Mouse (Mus musculus) embryonic facial prominence, embryonic 14.5 days (tissue): ENCODE data around the gene Tbc1d1. TPM values are rescaled to one million over a fixed set of nuclear protein-coding genes. Genes with fewer than 3 reads are reported as not detected.

ENCODE experiments used
- ATAC-seq: fragments of 200-750 bp; cut with Nextera tagmentation; 2 replicates; pipeline ENCODE4 v1.8.0; 2017; ENCODE audit warnings: low read depth, moderate number of reproducible peaks, moderate TSS enrichment
- DNase-seq: peaks from one replicate; pipeline ENCODE4 v3.0.0-alpha.2; 2015; ENCODE audit warnings: low spot score
- H3K27ac ChIP-seq: fragments of 300-500 bp; sonication (generic); replicated peaks from 2 replicates; pipeline ENCODE4 v1.5.1; 2014; ENCODE audit warnings: low read depth, mild to moderate bottlenecking, low read length, moderate library complexity
- H3K27me3 ChIP-seq: fragments of 300-500 bp; sonication (generic); replicated peaks from 2 replicates; pipeline ENCODE4 v1.6.1; 2014; ENCODE audit warnings: low read length; ENCODE audit not compliant: control insufficient read depth, insufficient read depth
- H3K36me3 ChIP-seq: fragments of 300-500 bp; sonication (generic); 2 replicates; pipeline ENCODE4 v1.6.1; 2014; ENCODE audit warnings: low read length, mixed read lengths; ENCODE audit not compliant: control insufficient read depth, insufficient read depth
- H3K4me1 ChIP-seq: fragments of 300-500 bp; sonication (generic); 2 replicates; pipeline ENCODE4 v1.6.1; 2014; ENCODE audit warnings: antibody characterized with exemption, low read length; ENCODE audit not compliant: control insufficient read depth, insufficient read depth
- H3K4me2 ChIP-seq: fragments of 300-500 bp; sonication (generic); 2 replicates; pipeline ENCODE4 v1.6.1; 2014; ENCODE audit warnings: low read depth, mild to moderate bottlenecking, low read length, moderate library complexity, mixed read lengths
- H3K4me3 ChIP-seq: fragments of 300-500 bp; sonication (generic); 2 replicates; pipeline ENCODE4 v1.5.1; 2014; ENCODE audit warnings: low read depth, mild to moderate bottlenecking, low read length
- H3K9ac ChIP-seq: fragments of 300-500 bp; sonication (generic); 2 replicates; pipeline ENCODE4 v1.6.1; 2014; ENCODE audit warnings: low read depth, mild to moderate bottlenecking, low read length, moderate library complexity, mixed read lengths
- H3K9me3 ChIP-seq: fragments of 300-500 bp; sonication (generic); 2 replicates; pipeline ENCODE4 v1.6.1; 2016; ENCODE audit warnings: low read length; ENCODE audit not compliant: control insufficient read depth
- WGBS: fragments of 180-500 bp; shearing (Covaris S2); extraction: QIAGEN DNeasy Blood & Tissue Kit; methylation state at CpG from one replicate; pipeline ENCODE4 v1.1.7; 2014; 5-methylcytosine and 5-hydroxymethylcytosine counted together
- polyA plus RNA-seq: library from polyadenylated mRNA; unstranded; fragments of >200 nt; fragmentation: Nextera tagmentation; extraction: Ambion mirVana; gene quantifications from 2 replicates; pipeline ENCODE4 v1.2.1, GENCODE M21; 2014

Tbc1d1 gene
- polyA plus RNA-seq, 1 experiment from 2014 or later, result 19.1 TPM

DNA sequence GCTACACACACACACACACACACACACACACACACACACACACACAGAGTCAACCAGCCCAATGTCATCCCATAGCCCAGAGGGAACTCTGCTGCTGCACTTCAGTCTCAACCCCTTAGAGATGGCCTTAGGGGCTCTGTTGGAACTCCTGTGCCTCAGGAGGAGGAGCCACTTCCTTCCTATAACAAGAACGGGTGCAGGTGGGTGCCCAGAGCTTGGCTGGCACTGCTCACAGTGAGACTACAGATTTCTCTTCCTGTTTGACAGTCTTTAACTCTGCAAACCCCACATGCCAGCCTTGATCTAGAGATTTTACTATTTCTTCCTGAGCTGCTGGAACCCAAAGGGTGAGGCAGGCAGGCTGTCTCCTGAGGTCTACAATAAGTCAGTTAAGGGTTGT, 1.8 kb downstream of the Tbc1d1 start:
- Histone ChIP-seq H3K9me3 (no peaks in the 10 kb centered on the region), H3K27me3 (peaks cover 43% of the 10 kb centered on the region), H3K9ac (no peak overlapping the region), H3K4me2 (no peak overlapping the region), H3K27ac (no peak overlapping the region), H3K36me3 (no peaks in the 10 kb centered on the region), H3K4me1 (no peaks in the 10 kb centered on the region), H3K4me3 (no peak overlapping the region)
- no peak for ATAC-seq
- 54% methylated on average over 1 of the region's 1 CpGs for WGBS
- DNase-seq, result no peak

- ATAC-seq (no peak), DNase-seq (no peak)
- WGBS, result 32% methylated on average over 4 of the region's 4 CpGs
- H3K27me3 ChIP-seq, result peaks cover 43% of the 10 kb centered on the region
- no peak overlapping the region for H3K4me2 ChIP-seq
- no peaks in the 10 kb centered on the region for H3K36me3 ChIP-seq
- no peak overlapping the region for H3K27ac ChIP-seq
- H3K4me3 ChIP-seq, result no peak overlapping the region
- H3K9me3 ChIP-seq, result no peaks in the 10 kb centered on the region
- no peak overlapping the region for H3K9ac ChIP-seq
- H3K4me1 ChIP-seq, result no peaks in the 10 kb centered on the region
These were observed 2.4 kb downstream of the Tbc1d1 start for GRCm38 (mm10) chr5:64158501-64158900.

- no peak for DNase-seq
- Histone ChIP-seq H3K4me3 (peak overlapping the region; percentile 64), H3K27me3 (peaks cover 43% of the 10 kb centered on the region), H3K4me1 (no peaks in the 10 kb centered on the region), H3K36me3 (no peaks in the 10 kb centered on the region), H3K4me2 (peak overlapping the region; percentile 100), H3K9ac (peak overlapping the region; percentile 53), H3K27ac (no peak overlapping the region), H3K9me3 (no peaks in the 10 kb centered on the region)
- under 1% methylated on average over 34 of the region's 39 CpGs for WGBS
- peak; percentile 30; the same call in 1 of the 2 replicates for ATAC-seq
These were observed 3.1 kb downstream of the Tbc1d1 start for GRCm38 (mm10) chr5:64159065-64159780.

- no peak overlapping the region for H3K27ac ChIP-seq
- no peaks in the 10 kb centered on the region for H3K4me1 ChIP-seq
- peak overlapping the region; percentile 53 for H3K9ac ChIP-seq
- peak overlapping the region; percentile 100 for H3K4me2 ChIP-seq
- DNase-seq (peak; percentile 68), ATAC-seq (peak; percentile 75)
- no peaks in the 10 kb centered on the region for H3K9me3 ChIP-seq
- peak overlapping the region; percentile 64 for H3K4me3 ChIP-seq
- WGBS, result 1% methylated on average over 13 of the region's 63 CpGs
- H3K36me3 ChIP-seq, result no peaks in the 10 kb centered on the region
- H3K27me3 ChIP-seq, result peaks cover 43% of the 10 kb centered on the region
These were observed 3.9 kb downstream of the Tbc1d1 start for GRCm38 (mm10) chr5:64159781-64160704.

GRCm38 (mm10) chr5:64160705-64161391, 4.7 kb downstream of the Tbc1d1 start:
- Histone ChIP-seq H3K27ac (no peak overlapping the region), H3K9ac (peak overlapping the region; percentile 53), H3K4me3 (peak overlapping the region; percentile 64), H3K36me3 (no peaks in the 10 kb centered on the region), H3K4me1 (no peaks in the 10 kb centered on the region), H3K27me3 (peaks cover 43% of the 10 kb centered on the region), H3K4me2 (peak overlapping the region; percentile 100), H3K9me3 (no peaks in the 10 kb centered on the region)
- ATAC-seq (no peak), DNase-seq (peak; percentile 23)
- 2% methylated on average over 20 of the region's 23 CpGs for WGBS

DNA sequence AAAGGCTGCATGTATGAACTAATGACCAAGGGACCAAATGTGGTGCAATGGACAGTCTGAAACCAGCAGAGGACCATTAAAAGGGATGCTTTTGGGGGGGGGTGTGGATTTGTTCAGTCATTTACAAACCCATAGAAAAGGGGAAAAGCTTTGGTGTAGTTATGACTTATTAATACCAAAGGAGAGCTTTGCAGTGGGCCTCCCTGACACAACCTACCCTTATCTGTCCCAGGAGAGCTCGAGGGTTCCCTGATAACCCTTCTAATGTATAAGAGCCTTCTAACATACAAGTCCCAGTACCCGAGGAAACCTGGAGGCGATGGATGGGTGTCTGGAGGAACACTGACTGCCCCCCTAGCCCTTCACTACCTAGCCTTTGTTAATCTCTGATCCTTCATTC, 5.8 kb downstream of the Tbc1d1 start:
- Histone ChIP-seq H3K9me3 (no peaks in the 10 kb centered on the region), H3K27me3 (peaks cover 45% of the 10 kb centered on the region), H3K4me3 (no peak overlapping the region), H3K9ac (no peak overlapping the region), H3K27ac (no peak overlapping the region), H3K36me3 (no peaks in the 10 kb centered on the region), H3K4me1 (no peaks in the 10 kb centered on the region), H3K4me2 (no peak overlapping the region; the same call in 1 of the 2 replicates)
- ATAC-seq (no peak), DNase-seq (no peak)
- WGBS, result 80% methylated on average over 3 of the region's 3 CpGs

GRCm38 (mm10) chr5:64162582-64162981, 6.5 kb downstream of the Tbc1d1 start:
- no peak overlapping the region for H3K27ac ChIP-seq
- no peak for DNase-seq
- H3K9me3 ChIP-seq, result no peaks in the 10 kb centered on the region
- H3K36me3 ChIP-seq, result no peaks in the 10 kb centered on the region
- H3K9ac ChIP-seq, result no peak overlapping the region
- no peak for ATAC-seq
- H3K4me2 ChIP-seq, result no peak overlapping the region
- H3K4me1 ChIP-seq, result no peaks in the 10 kb centered on the region
- H3K4me3 ChIP-seq, result no peak overlapping the region
- 69% methylated on average over 5 of the region's 5 CpGs for WGBS
- peaks cover 46% of the 10 kb centered on the region for H3K27me3 ChIP-seq

GRCm38 (mm10) chr5:64164414-64164813, 8.3 kb downstream of the Tbc1d1 start:
- H3K4me3 ChIP-seq, result no peak overlapping the region
- WGBS, result 91% methylated on average over 3 of the region's 3 CpGs
- H3K4me2 ChIP-seq, result no peak overlapping the region
- ATAC-seq (no peak), DNase-seq (no peak)
- no peaks in the 10 kb centered on the region for H3K9me3 ChIP-seq
- no peak overlapping the region for H3K9ac ChIP-seq
- no peaks in the 10 kb centered on the region for H3K36me3 ChIP-seq
- H3K27me3 ChIP-seq, result peaks cover 30% of the 10 kb centered on the region
- no peaks in the 10 kb centered on the region for H3K4me1 ChIP-seq
- no peak overlapping the region for H3K27ac ChIP-seq
